Mouse (Mus musculus): Measurements from ENCODE around the gene Tpk1. TPM values are rescaled to one million over a fixed set of nuclear protein-coding genes. Genes with fewer than 3 reads are reported as not detected.

Tpk1 gene
- polyA plus RNA-seq (2014; fragmentation: Nextera tagmentation; extraction: Ambion mirVana): 5.3 and 7.9 TPM in 2 replicates

DNA sequence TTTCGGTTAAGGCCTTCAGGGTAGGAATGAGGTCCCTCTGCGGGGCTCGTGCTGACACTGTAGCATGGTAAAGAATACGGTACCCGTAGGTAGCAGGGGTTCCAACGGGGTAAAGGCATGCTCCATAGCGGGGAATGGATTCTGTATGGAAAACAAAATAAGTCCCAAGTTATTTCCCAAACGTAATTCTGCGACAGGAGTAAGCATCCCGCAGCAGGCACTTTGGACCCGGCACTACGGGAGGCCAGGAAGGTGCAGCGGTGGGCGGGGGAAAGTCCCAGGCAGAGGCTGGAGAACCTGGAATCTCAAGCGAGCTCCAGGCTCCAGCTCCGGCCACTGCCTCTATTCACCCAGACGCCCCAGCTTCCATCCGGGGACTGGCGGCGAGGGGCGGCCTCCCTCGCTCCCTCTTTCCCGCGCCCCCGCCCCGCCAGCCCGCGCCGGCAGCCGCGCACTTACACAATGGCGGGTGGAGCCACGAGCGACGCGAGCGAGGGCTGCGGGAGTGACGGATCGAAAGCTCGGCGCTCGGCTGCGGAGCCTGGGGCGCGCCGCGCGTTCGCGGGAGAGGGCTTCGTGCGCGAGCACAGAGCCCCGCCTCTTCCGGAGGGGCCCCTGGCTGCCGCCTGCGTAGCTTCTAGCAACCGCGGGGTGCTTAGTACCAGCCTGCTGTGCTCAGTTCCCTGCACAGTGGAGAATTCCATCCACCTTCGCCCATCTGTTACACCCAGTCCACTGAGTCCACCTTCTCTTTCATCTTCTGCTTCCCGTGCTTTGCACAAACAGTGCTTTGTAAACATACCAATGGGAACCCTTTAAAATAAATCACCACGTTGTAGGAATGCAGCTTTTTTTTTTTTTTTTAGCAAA, at the start of gene Tpk1:
TSS of gene Tpk1 (minus strand) at position 602 of the 870 bp plus-strand sequence.
- Histone ChIP-seq H3K36me3 (ENCODE audit: control insufficient read depth, insufficient read depth, low read length) (no peaks in the 10 kb centered on the region), H3K4me2 (ENCODE audit: low read depth) (peak within 1 kb of the TSS; percentile 52), H3K27ac (ENCODE audit: low read depth, low read length) (peak within 1 kb of the TSS; percentile 83), H3K9ac (ENCODE audit: low read length) (peak within 1 kb of the TSS; percentile 81), H3K4me1 (ENCODE audit: control insufficient read depth, insufficient read depth, low read length) (no peaks in the 10 kb centered on the region), H3K4me3 (ENCODE audit: low read depth, low read length) (peak within 1 kb of the TSS; percentile 49), H3K9me3 (ENCODE audit: control insufficient read depth, low read length) (no peaks in the 10 kb centered on the region), H3K27me3 (ENCODE audit: control insufficient read depth, insufficient read depth, low read length) (no peaks in the 10 kb centered on the region)
- ATAC-seq (ENCODE audit: insufficient read depth, low FRiP score, low TSS enrichment): peak; percentile 98
- WGBS: under 1% methylated on average over 62 of the region's 63 CpGs
- DNase-seq (ENCODE audit: low spot score): peak; percentile 98

DNA sequence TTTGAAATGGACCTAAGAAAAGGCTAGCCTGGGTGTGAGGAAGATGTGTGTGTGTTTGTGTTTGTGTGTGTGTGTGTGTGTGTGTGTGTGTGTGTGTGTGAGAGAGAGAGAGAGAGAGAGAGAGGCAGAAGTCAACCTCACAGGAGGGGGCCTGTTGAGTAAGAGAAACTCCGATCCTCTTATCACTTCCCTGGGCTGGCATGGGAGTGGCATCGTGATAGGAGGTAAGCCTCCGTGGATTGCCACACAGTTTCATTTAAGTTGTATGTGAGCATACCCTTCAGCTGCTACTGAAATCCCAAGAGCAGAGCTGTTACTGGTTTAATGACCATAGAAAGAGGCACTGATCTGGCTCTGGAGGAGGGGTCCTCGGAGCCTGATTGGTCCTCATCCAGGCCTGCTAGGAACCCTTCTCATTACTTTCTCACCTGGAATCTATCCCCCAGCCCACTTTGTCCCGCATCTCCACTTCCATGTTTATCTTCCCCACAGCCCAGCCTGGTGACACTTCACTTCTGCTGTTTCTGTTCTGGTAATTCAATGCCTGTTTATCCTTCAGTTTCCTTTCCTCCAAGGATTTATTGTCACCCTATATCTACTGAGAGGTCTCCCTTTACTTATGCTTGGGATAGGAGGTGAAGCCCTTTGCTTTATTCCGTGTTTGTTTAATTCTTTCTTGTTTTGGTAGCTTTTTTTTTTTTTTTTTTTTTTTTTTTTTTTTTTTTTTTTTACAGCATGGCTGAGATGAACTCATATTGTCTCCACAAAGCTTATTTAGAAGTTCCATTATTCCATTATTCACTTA, 36.9 kb upstream of the Tpk1 start:
- H3K9me3 ChIP-seq (ENCODE audit: control insufficient read depth, low read length): no peaks in the 10 kb centered on the region
- no peak overlapping the region for H3K4me3 ChIP-seq (ENCODE audit: low read depth, low read length)
- no peak for DNase-seq (ENCODE audit: low spot score)
- no peaks in the 10 kb centered on the region for H3K36me3 ChIP-seq (ENCODE audit: control insufficient read depth, insufficient read depth, low read length)
- 71% methylated on average over 6 of the region's 6 CpGs for whole genome bisulfite sequencing
- no peak for ATAC-seq (ENCODE audit: insufficient read depth, low FRiP score, low TSS enrichment)
- H3K4me1 ChIP-seq (ENCODE audit: control insufficient read depth, insufficient read depth, low read length): no peaks in the 10 kb centered on the region
- H3K9ac ChIP-seq (ENCODE audit: low read length): no peak overlapping the region
- H3K4me2 ChIP-seq (ENCODE audit: low read depth): no peak overlapping the region
- no peak overlapping the region for H3K27ac ChIP-seq (ENCODE audit: low read depth, low read length)
- no peaks in the 10 kb centered on the region for H3K27me3 ChIP-seq (ENCODE audit: control insufficient read depth, insufficient read depth, low read length)

DNA sequence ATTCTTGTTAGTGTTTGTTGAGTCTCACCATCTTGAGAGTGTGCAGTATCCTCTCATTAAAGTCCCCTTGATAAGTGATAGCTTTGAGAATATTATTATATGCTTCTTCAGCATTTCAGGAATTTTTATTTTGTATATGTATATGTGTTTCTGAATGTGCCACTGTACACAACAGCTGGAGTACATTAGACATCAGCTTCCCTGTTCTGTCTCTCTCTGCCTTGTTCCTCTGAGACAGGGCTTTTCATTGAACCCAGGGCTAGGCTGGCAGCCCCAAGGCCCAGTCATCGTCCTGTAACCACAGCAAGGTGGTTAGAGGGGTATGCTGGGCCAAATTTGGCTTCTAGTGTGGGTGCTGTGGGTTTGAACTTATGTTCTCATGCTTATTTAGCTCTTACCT, 25.8 kb upstream of the Tpk1 start:
- H3K9me3 ChIP-seq (ENCODE audit: control insufficient read depth, low read length): no peaks in the 10 kb centered on the region
- no peaks in the 10 kb centered on the region for H3K4me1 ChIP-seq (ENCODE audit: control insufficient read depth, insufficient read depth, low read length)
- 92% methylated on average over 1 of the region's 1 CpGs for WGBS
- no peak overlapping the region for H3K4me2 ChIP-seq (ENCODE audit: low read depth)
- no peak for DNase-seq (ENCODE audit: low spot score)
- no peak overlapping the region for H3K4me3 ChIP-seq (ENCODE audit: low read depth, low read length)
- no peak overlapping the region for H3K27ac ChIP-seq (ENCODE audit: low read depth, low read length)
- no peak overlapping the region for H3K9ac ChIP-seq (ENCODE audit: low read length)
- no peaks in the 10 kb centered on the region for H3K36me3 ChIP-seq (ENCODE audit: control insufficient read depth, insufficient read depth, low read length)
- no peak for ATAC-seq (ENCODE audit: insufficient read depth, low FRiP score, low TSS enrichment)
- H3K27me3 ChIP-seq (ENCODE audit: control insufficient read depth, insufficient read depth, low read length): no peaks in the 10 kb centered on the region

DNA sequence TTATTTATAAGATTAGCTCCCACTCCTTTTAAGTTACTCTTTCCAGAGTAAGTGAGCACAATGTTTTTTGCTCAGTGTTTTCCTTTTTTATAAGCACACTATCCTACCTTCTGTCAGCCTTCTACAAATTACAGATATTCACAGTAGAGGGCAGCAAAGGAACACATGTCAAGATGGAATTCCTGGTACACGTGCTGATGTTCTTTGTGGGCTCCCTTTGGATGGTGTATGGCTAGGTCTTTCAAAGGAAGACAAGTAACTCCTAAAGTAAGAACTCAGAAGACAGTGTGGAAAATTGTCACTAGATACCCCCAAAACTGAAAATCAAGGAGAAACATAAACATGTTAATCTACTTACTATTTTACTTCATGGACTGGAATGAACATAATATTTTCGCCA, 19.9 kb upstream of the Tpk1 start:
- Histone ChIP-seq H3K4me1 (ENCODE audit: control insufficient read depth, insufficient read depth, low read length) (no peaks in the 10 kb centered on the region), H3K9me3 (ENCODE audit: control insufficient read depth, low read length) (no peaks in the 10 kb centered on the region), H3K9ac (ENCODE audit: low read length) (no peak overlapping the region), H3K27ac (ENCODE audit: low read depth, low read length) (no peak overlapping the region), H3K36me3 (ENCODE audit: control insufficient read depth, insufficient read depth, low read length) (no peaks in the 10 kb centered on the region), H3K4me2 (ENCODE audit: low read depth) (no peak overlapping the region), H3K27me3 (ENCODE audit: control insufficient read depth, insufficient read depth, low read length) (no peaks in the 10 kb centered on the region), H3K4me3 (ENCODE audit: low read depth, low read length) (no peak overlapping the region)
- ATAC-seq (ENCODE audit: insufficient read depth, low FRiP score, low TSS enrichment) (no peak; the same call in 1 of the 2 replicates), DNase-seq (ENCODE audit: low spot score) (no peak)
- WGBS: 46% methylated on average over 2 of the region's 2 CpGs

DNA sequence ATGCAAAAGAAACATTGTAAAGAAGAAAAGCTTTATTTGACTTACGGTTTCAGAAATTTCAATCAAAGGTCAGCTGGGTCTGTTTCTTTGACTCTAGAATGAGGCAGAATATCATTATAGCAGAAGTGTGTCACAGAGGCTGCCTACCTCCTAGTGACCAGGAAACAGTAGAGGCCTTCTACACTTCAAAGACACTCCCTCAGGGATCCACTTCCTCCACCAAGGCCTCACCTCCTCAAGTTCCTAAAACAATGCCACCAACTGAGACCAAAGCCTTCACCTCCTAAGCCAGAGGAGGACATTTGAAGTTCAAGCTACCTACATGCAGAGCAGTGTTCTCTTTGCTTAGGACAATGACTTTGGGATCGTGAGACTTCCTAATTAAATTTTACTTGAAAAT, 16.5 kb upstream of the Tpk1 start:
- no peak overlapping the region for H3K9ac ChIP-seq (ENCODE audit: low read length)
- H3K9me3 ChIP-seq (ENCODE audit: control insufficient read depth, low read length): no peaks in the 10 kb centered on the region
- no peaks in the 10 kb centered on the region for H3K27me3 ChIP-seq (ENCODE audit: control insufficient read depth, insufficient read depth, low read length)
- DNase-seq (ENCODE audit: low spot score): no peak
- H3K27ac ChIP-seq (ENCODE audit: low read depth, low read length): no peak overlapping the region
- H3K4me1 ChIP-seq (ENCODE audit: control insufficient read depth, insufficient read depth, low read length): no peaks in the 10 kb centered on the region
- WGBS: 59% methylated on average over 2 of the region's 2 CpGs
- no peak overlapping the region for H3K4me3 ChIP-seq (ENCODE audit: low read depth, low read length)
- H3K36me3 ChIP-seq (ENCODE audit: control insufficient read depth, insufficient read depth, low read length): no peaks in the 10 kb centered on the region
- no peak for ATAC-seq (ENCODE audit: insufficient read depth, low FRiP score, low TSS enrichment)
- H3K4me2 ChIP-seq (ENCODE audit: low read depth): no peak overlapping the region

DNA sequence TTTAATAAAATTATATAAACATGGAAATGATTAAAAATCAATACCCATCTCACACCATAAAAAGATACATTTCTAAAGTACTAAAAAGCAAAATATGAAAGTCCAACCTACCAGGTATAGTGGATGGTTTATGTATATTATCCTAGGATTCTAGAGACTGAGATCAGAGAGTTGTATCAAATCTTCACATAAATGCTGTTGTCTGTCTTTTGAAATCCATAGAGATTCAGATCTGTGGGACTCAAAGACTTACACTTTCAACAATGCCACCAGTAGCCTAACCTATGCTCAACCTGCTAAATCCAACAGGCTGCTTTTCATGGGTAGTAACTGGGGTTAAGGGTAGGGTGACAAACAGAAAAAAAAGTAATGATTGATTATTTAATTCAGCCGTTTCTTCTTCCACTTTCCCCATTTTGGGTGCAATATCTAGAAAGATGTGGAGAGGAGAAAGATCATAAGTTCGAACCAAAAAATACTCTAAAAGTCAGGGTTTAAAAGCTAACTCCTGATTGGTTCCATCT, 12.7 kb upstream of the Tpk1 start:
- no peaks in the 10 kb centered on the region for H3K27me3 ChIP-seq (ENCODE audit: control insufficient read depth, insufficient read depth, low read length)
- H3K9me3 ChIP-seq (ENCODE audit: control insufficient read depth, low read length): no peaks in the 10 kb centered on the region
- ATAC-seq (ENCODE audit: insufficient read depth, low FRiP score, low TSS enrichment) (no peak), DNase-seq (ENCODE audit: low spot score) (no peak)
- H3K4me2 ChIP-seq (ENCODE audit: low read depth): no peak overlapping the region
- no peak overlapping the region for H3K4me3 ChIP-seq (ENCODE audit: low read depth, low read length)
- no peaks in the 10 kb centered on the region for H3K4me1 ChIP-seq (ENCODE audit: control insufficient read depth, insufficient read depth, low read length)
- no peaks in the 10 kb centered on the region for H3K36me3 ChIP-seq (ENCODE audit: control insufficient read depth, insufficient read depth, low read length)
- no peak overlapping the region for H3K9ac ChIP-seq (ENCODE audit: low read length)
- WGBS: 79% methylated on average over 2 of the region's 2 CpGs
- no peak overlapping the region for H3K27ac ChIP-seq (ENCODE audit: low read depth, low read length)

DNA sequence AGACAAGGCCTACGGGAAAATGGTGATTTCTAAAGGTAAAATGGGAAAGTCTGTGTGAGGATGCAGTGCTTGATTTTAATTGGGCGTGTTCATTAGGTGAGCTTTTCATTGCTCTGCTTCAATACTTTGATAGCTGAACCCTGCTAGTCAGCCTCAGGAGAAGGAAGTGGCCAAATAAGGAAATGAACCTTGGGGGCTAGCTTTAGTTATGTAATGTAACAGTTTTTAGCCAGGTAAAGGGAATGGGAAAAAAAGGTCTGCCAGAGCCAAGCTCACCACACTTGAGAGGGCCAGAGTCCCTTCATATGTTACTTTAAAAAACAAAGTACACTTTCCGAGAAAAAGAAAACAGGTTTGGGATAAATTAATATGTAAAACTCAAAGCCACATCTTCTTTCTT, 11.5 kb upstream of the Tpk1 start:
- Histone ChIP-seq H3K27ac (ENCODE audit: low read depth, low read length) (no peak overlapping the region), H3K4me3 (ENCODE audit: low read depth, low read length) (no peak overlapping the region), H3K9ac (ENCODE audit: low read length) (no peak overlapping the region), H3K4me2 (ENCODE audit: low read depth) (no peak overlapping the region), H3K27me3 (ENCODE audit: control insufficient read depth, insufficient read depth, low read length) (no peaks in the 10 kb centered on the region), H3K9me3 (ENCODE audit: control insufficient read depth, low read length) (no peaks in the 10 kb centered on the region), H3K4me1 (ENCODE audit: control insufficient read depth, insufficient read depth, low read length) (no peaks in the 10 kb centered on the region), H3K36me3 (ENCODE audit: control insufficient read depth, insufficient read depth, low read length) (no peaks in the 10 kb centered on the region)
- DNase-seq (ENCODE audit: low spot score) (no peak), ATAC-seq (ENCODE audit: insufficient read depth, low FRiP score, low TSS enrichment) (no peak)
- 77% methylated on average over 3 of the region's 3 CpGs for WGBS

DNA sequence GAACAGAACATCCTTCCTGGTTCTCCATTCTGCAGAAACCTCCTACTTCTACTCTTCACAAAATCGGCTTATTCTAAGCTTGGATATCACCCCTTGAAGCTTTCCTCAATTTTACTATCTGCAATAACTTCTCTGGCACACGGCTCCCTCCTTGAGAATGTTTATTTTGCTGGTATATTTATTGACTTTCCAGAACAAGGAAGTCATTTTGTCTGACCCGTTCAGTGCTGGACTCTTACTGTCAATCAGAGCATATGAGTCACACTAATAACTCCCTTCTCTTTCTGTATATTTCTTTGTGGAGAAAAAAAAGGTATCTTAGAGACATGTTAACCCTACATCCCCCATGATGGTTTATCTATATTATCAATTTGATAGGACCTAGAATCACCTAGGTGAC, 10.1 kb upstream of the Tpk1 start:
- Histone ChIP-seq H3K9ac (ENCODE audit: low read length) (no peak overlapping the region), H3K27ac (ENCODE audit: low read depth, low read length) (no peak overlapping the region), H3K27me3 (ENCODE audit: control insufficient read depth, insufficient read depth, low read length) (no peaks in the 10 kb centered on the region), H3K4me2 (ENCODE audit: low read depth) (no peak overlapping the region), H3K36me3 (ENCODE audit: control insufficient read depth, insufficient read depth, low read length) (no peaks in the 10 kb centered on the region), H3K4me3 (ENCODE audit: low read depth, low read length) (no peak overlapping the region), H3K9me3 (ENCODE audit: control insufficient read depth, low read length) (no peaks in the 10 kb centered on the region), H3K4me1 (ENCODE audit: control insufficient read depth, insufficient read depth, low read length) (no peaks in the 10 kb centered on the region)
- WGBS: 69% methylated on average over 3 of the region's 3 CpGs
- no peak for ATAC-seq (ENCODE audit: insufficient read depth, low FRiP score, low TSS enrichment)
- no peak for DNase-seq (ENCODE audit: low spot score)
